Mouse (Mus musculus) G1E (cell line): Measurements from ENCODE around the gene Dok7.

ENCODE experiments used
- CTCF ChIP-seq: IDR thresholded peaks from 2 replicates; pipeline ENCODE4 v1.5.1; 2012; ENCODE audit warnings: low read depth, low read length, inconsistent platforms, mixed read lengths
- GATA1 ChIP-seq: IDR thresholded peaks from 2 replicates; pipeline ENCODE4 v1.6.1; 2012; ENCODE audit warnings: borderline replicate concordance, low read length, inconsistent platforms, mixed read lengths
- GATA2 ChIP-seq: IDR thresholded peaks from 2 replicates; pipeline ENCODE4 v1.6.1; 2012; ENCODE audit warnings: low read depth, low read length, inconsistent platforms, borderline replicate concordance
- TAL1 ChIP-seq: conservative IDR thresholded peaks from 2 replicates; pipeline ENCODE4 v1.6.1; 2012; ENCODE audit warnings: low read depth, low read length, inconsistent platforms, mixed read lengths

DNA sequence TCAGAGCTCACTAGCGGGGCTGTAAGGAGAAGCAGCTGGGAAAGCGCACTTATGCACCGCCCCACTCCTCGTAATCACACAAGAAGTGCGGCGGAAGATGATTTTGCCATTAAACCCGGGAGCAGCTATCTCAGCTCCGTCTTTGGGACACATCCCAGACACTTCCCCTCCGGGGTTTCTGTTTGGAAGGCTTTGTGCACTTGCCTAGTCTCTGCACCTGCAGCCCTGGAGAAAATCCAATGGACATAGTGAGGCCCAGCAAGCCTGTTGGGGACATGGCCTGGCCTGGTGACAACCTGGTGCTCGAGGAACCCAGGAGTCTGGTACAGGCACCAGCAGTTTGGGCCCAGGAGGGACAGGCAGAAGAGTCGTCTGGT is 49.3 kb downstream of the Dok7 start:
- TF ChIP-seq CTCF (no peak), GATA1 (no peak), TAL1 (no peak), GATA2 (no peak)
